Mouse (Mus musculus) ES-Bruce4 (cell line): Measurements from ENCODE around the gene Susd3.

ENCODE experiments used
- CTCF ChIP-seq: IDR thresholded peaks from one replicate; pipeline ENCODE4 v1.8.1; 2011; ENCODE audit warnings: low read depth, low read length
- POLR2A ChIP-seq: IDR thresholded peaks from one replicate; pipeline ENCODE4 v1.8.1; 2011; ENCODE audit warnings: low read length; ENCODE audit not compliant: insufficient read depth

DNA sequence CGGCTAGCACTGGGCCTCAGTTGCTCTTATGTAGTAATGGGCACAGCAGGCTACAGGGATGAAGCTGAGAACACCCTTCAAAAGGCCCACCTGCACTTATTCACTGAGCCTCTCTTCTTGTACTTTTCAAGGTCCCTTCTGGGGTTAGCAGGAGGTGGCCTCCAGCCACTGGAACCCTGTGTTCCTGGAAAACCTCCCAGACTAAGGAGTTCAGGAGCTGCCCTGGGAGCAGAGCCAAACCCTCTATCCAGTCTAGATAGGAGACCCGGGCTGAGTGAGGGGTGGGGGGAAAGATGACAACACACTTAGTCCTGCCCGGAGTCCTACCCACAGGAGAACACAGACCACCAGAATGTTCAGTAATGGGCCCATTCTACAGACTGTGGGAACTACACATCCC, 2.5 kb downstream of the Susd3 start:
- TF ChIP-seq CTCF, result no peak
- TF ChIP-seq POLR2A, result no peak
